Mouse (Mus musculus) CD4-positive, CD25-positive, alpha-beta regulatory T cell, adult 4 months (primary cell): ENCODE data around the gene Alg2. TPM values are rescaled to one million over a fixed set of nuclear protein-coding genes. Genes with fewer than 3 reads are reported as not detected.

Source experiments
- ATAC-seq: one replicate; pipeline ENCODE4 v1.8.0; 2017
- polyA plus RNA-seq, 2 experiments: library from polyadenylated mRNA; unstranded; fragments of 100-300 nt; shearing (Covaris generic); gene quantifications; one replicate each; pipeline ENCODE4 v1.2.1; 2017

Alg2 gene
- 1 to 10 TPM; 8.3 to 9.2 TPM for polyA plus RNA-seq

GRCm38 (mm10) chr4:47473968-47474729, at the start of gene Alg2, which contains the start of gene Sec61b:
Gene Alg2 (minus strand): TSS chr4:47474333.
Gene Sec61b (plus strand): TSS chr4:47474658.
- ATAC-seq: peak; percentile 95

- ATAC-seq: no peak
Observed at GRCm38 (mm10) chr4:47521884-47522605, 47.9 kb upstream of the Alg2 start.

- ATAC-seq: no peak
Observed at GRCm38 (mm10) chr4:47520076-47520475, 45.9 kb upstream of the Alg2 start.

- no peak for ATAC-seq
Observed at GRCm38 (mm10) chr4:47518551-47519181, 44.5 kb upstream of the Alg2 start.

DNA sequence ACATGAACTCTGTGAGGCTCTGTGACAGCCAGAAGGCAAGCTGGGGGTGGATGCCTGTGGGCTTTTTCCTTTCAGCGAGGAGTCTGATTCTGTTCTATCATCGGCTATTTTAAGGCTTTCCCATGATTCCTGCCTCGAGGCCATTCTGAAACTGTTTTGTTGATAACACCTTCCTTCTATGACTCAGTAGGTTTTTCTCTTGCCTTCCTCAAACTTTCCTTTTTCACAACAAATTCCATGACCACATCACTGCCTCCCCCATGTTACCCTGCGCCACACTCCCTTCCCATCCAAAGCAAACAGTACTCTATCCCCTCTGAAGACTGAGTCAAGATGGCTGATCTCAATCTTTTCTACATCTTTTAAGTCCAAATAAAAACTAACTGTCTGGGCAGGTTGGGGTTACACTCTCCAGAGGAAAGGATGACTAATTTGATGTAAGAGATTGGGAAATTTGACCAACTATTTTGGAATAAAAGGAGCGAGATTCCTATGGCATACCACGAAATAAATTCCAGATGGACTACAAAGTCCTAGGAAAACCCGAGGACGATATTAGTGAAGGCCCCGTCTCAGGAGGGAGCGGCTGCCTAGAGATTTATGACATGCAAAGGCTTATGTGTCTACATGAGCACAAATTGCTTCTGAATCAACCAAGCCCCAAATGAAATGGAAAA, 30.8 kb upstream of the Alg2 start:
- no peak for ATAC-seq

GRCm38 (mm10) chr4:47503045-47503444, 28.9 kb upstream of the Alg2 start:
- no peak for ATAC-seq

DNA sequence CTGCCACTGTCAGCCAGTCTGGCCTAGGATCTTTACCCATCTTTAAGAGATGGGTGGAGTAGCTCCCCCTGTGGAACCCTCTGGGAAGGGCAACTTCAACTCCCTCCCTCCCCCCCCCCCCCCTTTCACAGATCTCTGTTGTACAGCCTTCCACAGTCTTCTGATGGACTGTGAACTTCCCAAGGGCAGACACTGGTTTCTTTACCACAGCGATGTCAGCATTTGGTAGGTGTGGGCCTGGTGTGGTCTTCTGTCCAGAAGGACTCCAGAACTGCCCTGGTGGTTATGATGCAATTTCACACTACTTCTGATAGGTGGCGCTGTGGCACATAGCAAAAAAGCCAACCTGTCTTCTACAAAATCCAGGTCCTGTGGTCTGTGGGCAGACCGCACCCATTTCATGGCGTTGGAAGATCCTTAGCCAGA, 28.4 kb upstream of the Alg2 start:
- ATAC-seq: peak; percentile 41

- no peak for ATAC-seq
Observed at GRCm38 (mm10) chr4:47499121-47499545, 25.0 kb upstream of the Alg2 start.

- ATAC-seq: no peak
Observed at GRCm38 (mm10) chr4:47497811-47498385, 23.8 kb upstream of the Alg2 start.

GRCm38 (mm10) chr4:47494686-47495085, 20.6 kb upstream of the Alg2 start:
- no peak for ATAC-seq

- ATAC-seq: no peak
Observed at GRCm38 (mm10) chr4:47494137-47494536, 20.0 kb upstream of the Alg2 start.

GRCm38 (mm10) chr4:47493456-47493855, 19.3 kb upstream of the Alg2 start:
- no peak for ATAC-seq

- ATAC-seq: no peak
Observed at GRCm38 (mm10) chr4:47492311-47493086, 18.4 kb upstream of the Alg2 start.

DNA sequence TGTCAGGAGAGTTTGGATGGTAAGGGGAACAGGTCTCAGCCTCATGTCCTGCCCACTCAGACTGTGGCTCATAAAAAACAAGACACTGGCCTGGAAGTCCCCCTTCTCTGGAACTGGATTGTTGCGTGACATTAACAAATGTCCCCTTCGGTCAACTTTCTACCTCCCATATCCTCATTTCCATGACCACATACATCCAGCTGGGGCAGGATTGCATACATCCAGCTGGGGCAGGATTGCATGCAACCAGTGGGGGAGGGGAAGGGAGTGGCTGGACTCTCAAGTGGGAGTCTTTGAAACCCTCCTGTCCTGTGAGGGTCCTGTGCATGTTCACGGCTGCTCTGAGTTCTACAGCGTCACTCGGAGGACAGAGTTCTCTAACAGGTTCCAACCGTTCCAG, 17.1 kb upstream of the Alg2 start:
- no peak for ATAC-seq

GRCm38 (mm10) chr4:47480576-47480975, 6.4 kb upstream of the Alg2 start:
- ATAC-seq: no peak

GRCm38 (mm10) chr4:47480095-47480494, 6.0 kb upstream of the Alg2 start:
- ATAC-seq: no peak

- no peak for ATAC-seq
Observed at GRCm38 (mm10) chr4:47477539-47477938, 3.4 kb upstream of the Alg2 start.

DNA sequence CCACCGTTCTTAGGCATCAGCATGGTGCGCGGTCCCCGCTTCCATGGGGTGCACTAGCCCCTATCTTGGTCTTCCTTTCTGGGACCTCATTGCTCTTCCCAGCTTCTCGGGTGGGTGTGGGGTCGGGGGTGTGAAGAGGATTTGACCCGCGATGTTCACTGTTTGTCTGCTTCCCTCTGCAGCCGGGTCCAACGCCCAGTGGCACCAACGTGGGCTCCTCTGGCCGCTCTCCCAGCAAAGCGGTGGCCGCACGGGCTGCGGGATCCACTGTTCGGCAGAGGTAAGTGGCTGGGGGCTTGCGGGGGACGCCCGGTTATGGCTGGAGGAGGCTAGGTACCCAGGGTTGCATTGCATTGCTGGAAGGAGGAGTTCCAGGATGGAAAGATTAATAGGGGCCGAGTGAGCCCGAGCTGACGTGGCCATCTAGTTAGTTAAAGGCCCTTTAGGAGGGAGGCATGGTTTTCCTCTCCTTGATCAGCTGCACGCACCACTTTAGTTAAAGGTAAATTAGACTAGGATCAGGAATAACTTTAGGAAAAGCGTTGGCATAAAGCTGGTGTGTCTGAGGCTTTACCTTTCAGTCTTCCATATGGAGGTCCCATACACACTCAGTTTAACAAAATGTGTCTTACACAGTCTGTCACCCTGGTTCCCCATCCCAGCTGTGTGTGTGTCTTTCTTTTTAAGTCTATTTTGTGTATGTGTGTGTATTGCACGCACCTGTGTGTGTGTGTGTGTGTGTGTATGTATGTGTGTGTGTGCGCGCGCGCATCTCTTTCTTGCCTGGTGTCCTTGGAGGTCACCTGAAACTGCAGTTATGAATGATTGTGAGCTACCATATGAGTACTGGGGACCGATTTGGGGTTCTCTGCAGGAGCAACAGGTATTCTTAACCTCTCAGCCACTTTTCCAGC, 854 bp upstream of the Alg2 start:
- ATAC-seq: no peak

GRCm38 (mm10) chr4:47473586-47473967, 556 bp downstream of the Alg2 start:
- no peak for ATAC-seq

GRCm38 (mm10) chr4:47467196-47467595, 6.9 kb downstream of the Alg2 start:
- ATAC-seq: no peak
